Mouse (Mus musculus) stomach, postnatal 0 days (tissue): ENCODE data around the gene Nr2f1.

ENCODE experiments used
- CTCF ChIP-seq: IDR thresholded peaks from 2 replicates; pipeline ENCODE4 v1.5.1; 2016; ENCODE audit warnings: antibody characterized with exemption, low read depth, mild to moderate bottlenecking, moderate library complexity
- EP300 ChIP-seq: optimal IDR thresholded peaks from 2 replicates; pipeline ENCODE3; 2016; ENCODE audit warnings: antibody characterized with exemption

- TF ChIP-seq CTCF (no peak), EP300 (no peak)
These were observed 31.4 kb downstream of the Nr2f1 start for GRCm38 (mm10) chr13:78168166-78168565.
